Mouse (Mus musculus) CH12.LX (cell line): ENCODE measurements around the gene Trdmt1. TPM values are rescaled to one million over a fixed set of nuclear protein-coding genes. Genes with fewer than 3 reads are reported as not detected.

ENCODE experiments used
- DNase-seq: peaks from one replicate; pipeline ENCODE4 v3.0.0-alpha.2; 2013; ENCODE audit errors: extremely low read depth
- H3K27ac ChIP-seq: 2 replicates; pipeline ENCODE4 v1.5.1; 2012; ENCODE audit warnings: low read depth, mild to moderate bottlenecking, control low read depth, moderate library complexity; ENCODE audit not compliant: insufficient read depth
- H3K27me3 ChIP-seq: replicated peaks from 2 replicates; pipeline ENCODE3; 2012; ENCODE audit warnings: inconsistent platforms
- H3K36me3 ChIP-seq, 2 experiments: replicated peaks in 1 of 2; 2 replicates each; pipeline versions ENCODE3 to v1.6.1; 2012; ENCODE audit warnings: inconsistent platforms in 1 of 2, low read length in 1 of 2, mild to moderate bottlenecking in 1 of 2, mixed read lengths in 1 of 2, moderate library complexity in 1 of 2; ENCODE audit not compliant: control insufficient read depth in 1 of 2, insufficient read depth in 1 of 2
- H3K4me1 ChIP-seq, 2 experiments: 2 replicates each; pipeline ENCODE4 v1.6.1; 2012; ENCODE audit warnings: inconsistent platforms in 1 of 2, moderate library complexity in 1 of 2; ENCODE audit not compliant: insufficient read depth in 2 of 2, control insufficient read depth in 1 of 2
- H3K4me2 ChIP-seq: 2 replicates; pipeline ENCODE4 v1.6.1; 2012; ENCODE audit warnings: low read depth, mild to moderate bottlenecking, control low read depth; ENCODE audit not compliant: poor library complexity, insufficient read depth, severe bottlenecking
- H3K4me3 ChIP-seq, 3 experiments: fragments of 150-350 bp in 1 of 3; sonication (generic) in 1 of 3; replicated peaks in 1 of 3; 2 replicates each; pipeline versions ENCODE3 to v1.5.1; 2011 to 2012; ENCODE audit warnings: low read depth in 2 of 3, low read length in 2 of 3, mild to moderate bottlenecking in 2 of 3, moderate library complexity in 2 of 3, control low read depth in 1 of 3, improper control_type of control experiment in 1 of 3, inconsistent platforms in 1 of 3, mixed read lengths in 1 of 3; ENCODE audit not compliant: poor library complexity in 1 of 3
- H3K79me2 ChIP-seq: replicated peaks from 2 replicates; pipeline ENCODE4 v1.6.1; 2012; ENCODE audit warnings: mild to moderate bottlenecking, moderate library complexity; ENCODE audit not compliant: control insufficient read depth, poor library complexity, insufficient read depth, severe bottlenecking; ENCODE audit errors: extremely low read depth
- H3K9ac ChIP-seq: 2 replicates; pipeline ENCODE4 v1.6.1; 2012; ENCODE audit warnings: low read depth, mild to moderate bottlenecking, control low read depth, moderate library complexity; ENCODE audit not compliant: insufficient read depth
- H3K9me3 ChIP-seq: replicated peaks from 2 replicates; pipeline ENCODE3; 2012; ENCODE audit warnings: low read length, inconsistent platforms, mixed read lengths
- CHD1 ChIP-seq: IDR thresholded peaks from 2 replicates; pipeline ENCODE4 v1.6.1; 2012; ENCODE audit warnings: low read depth, low read length, improper control_type of control experiment, inconsistent platforms
- CHD2 ChIP-seq: IDR thresholded peaks from 2 replicates; pipeline ENCODE4 v1.6.1; 2011; ENCODE audit warnings: low read length, improper control_type of control experiment
- CTCF ChIP-seq, 2 experiments: IDR thresholded peaks in 1 of 2; conservative IDR thresholded peaks in 1 of 2; 2 replicates each; pipeline ENCODE4 v1.5.1; 2011 to 2012; ENCODE audit warnings: low read depth in 2 of 2, low read length in 2 of 2, improper control_type of control experiment in 1 of 2, inconsistent platforms in 1 of 2, mild to moderate bottlenecking in 1 of 2, moderate library complexity in 1 of 2
- E2F4 ChIP-seq: IDR thresholded peaks from 2 replicates; pipeline ENCODE4 v1.6.1; 2011; ENCODE audit warnings: low read depth, low read length, improper control_type of control experiment; ENCODE audit not compliant: insufficient replicate concordance
- ELF1 ChIP-seq: IDR thresholded peaks from 2 replicates; pipeline ENCODE4 v1.6.1; 2014; ENCODE audit warnings: low read depth, mild to moderate bottlenecking, inconsistent platforms, low read length, improper control_type of control experiment
- ETS1 ChIP-seq: conservative IDR thresholded peaks from 2 replicates; pipeline ENCODE4 v1.6.1; 2012; ENCODE audit warnings: low read depth, mild to moderate bottlenecking, inconsistent platforms, low read length, improper control_type of control experiment, moderate library complexity
- MAFK ChIP-seq: IDR thresholded peaks from 2 replicates; pipeline ENCODE4 v1.6.1; 2011; ENCODE audit warnings: low read length, improper control_type of control experiment; ENCODE audit not compliant: insufficient replicate concordance
- MAX ChIP-seq: IDR thresholded peaks from 2 replicates; pipeline ENCODE4 v1.6.1; 2011; ENCODE audit warnings: low read length, improper control_type of control experiment
- MAZ ChIP-seq: IDR thresholded peaks from 2 replicates; pipeline ENCODE4 v1.6.1; 2012; ENCODE audit warnings: low read depth, mild to moderate bottlenecking, inconsistent platforms, low read length, improper control_type of control experiment, moderate library complexity
- MEF2A ChIP-seq: IDR thresholded peaks from 2 replicates; pipeline ENCODE4 v1.6.1; 2014; ENCODE audit warnings: low read depth, mild to moderate bottlenecking, inconsistent platforms, low read length, improper control_type of control experiment, borderline replicate concordance
- MXI1 ChIP-seq: IDR thresholded peaks from 2 replicates; pipeline ENCODE4 v1.6.1; 2011; ENCODE audit warnings: mild to moderate bottlenecking, low read depth, low read length, improper control_type of control experiment
- MYC ChIP-seq: IDR thresholded peaks from 2 replicates; pipeline ENCODE4 v1.6.1; 2011; ENCODE audit warnings: low read depth, mild to moderate bottlenecking, improper control_type of control experiment, low read length
- NRF1 ChIP-seq: IDR thresholded peaks from 2 replicates; pipeline ENCODE4 v1.6.1; 2014; ENCODE audit warnings: low read depth, mild to moderate bottlenecking, inconsistent platforms, low read length, improper control_type of control experiment, moderate library complexity
- PAX5 ChIP-seq: IDR thresholded peaks from 2 replicates; pipeline ENCODE4 v1.6.1; 2012; ENCODE audit warnings: low read length, inconsistent platforms, mixed read lengths
- POLR2A ChIP-seq: IDR thresholded peaks from 2 replicates; pipeline ENCODE4 v1.6.1; 2011; ENCODE audit warnings: low read depth, mild to moderate bottlenecking, improper control_type of control experiment, low read length
- POLR2AphosphoS2 ChIP-seq: IDR thresholded peaks from 2 replicates; pipeline ENCODE4 v1.6.1; 2011; ENCODE audit warnings: low read depth, low read length, improper control_type of control experiment
- SMC3 ChIP-seq: IDR thresholded peaks from 2 replicates; pipeline ENCODE4 v1.6.1; 2011; ENCODE audit warnings: low read depth, low read length, improper control_type of control experiment
- TBP ChIP-seq: conservative IDR thresholded peaks from 2 replicates; pipeline ENCODE4 v1.6.1; 2011; ENCODE audit warnings: low read depth, low read length, improper control_type of control experiment
- TCF12 ChIP-seq: IDR thresholded peaks from 2 replicates; pipeline ENCODE4 v1.6.1; 2014; ENCODE audit warnings: low read depth, mild to moderate bottlenecking, inconsistent platforms, low read length, improper control_type of control experiment
- USF1 ChIP-seq: IDR thresholded peaks from 2 replicates; pipeline ENCODE4 v1.6.1; 2014; ENCODE audit warnings: low read depth, mild to moderate bottlenecking, inconsistent platforms, low read length, improper control_type of control experiment
- ZMIZ1 ChIP-seq: IDR thresholded peaks from 2 replicates; pipeline ENCODE4 v1.6.1; 2012; ENCODE audit warnings: low read depth, mild to moderate bottlenecking, inconsistent platforms, low read length, improper control_type of control experiment
- ZNF384 ChIP-seq: IDR thresholded peaks from 2 replicates; pipeline ENCODE4 v1.6.1; 2012; ENCODE audit warnings: low read depth, low read length, improper control_type of control experiment, inconsistent platforms
- dilution Hi-C: fragments of 300-500 bp; cut with MboI; formaldehyde crosslinking; loops from 2 replicates; pipeline ENCODE4 v1.14.3; 2020; ENCODE audit warnings: low sequenced_read_pairs; ENCODE audit not compliant: extremely low pct_unique_long_range_greater_than_20kb, extremely low pct_ligation_motif_present
- in situ Hi-C: fragments of 300-500 bp; cut with MboI; formaldehyde crosslinking; loops from 3 replicates; pipeline ENCODE4 v1.14.3; 2019; ENCODE audit warnings: low sequenced_read_pairs, low pct_ligation_motif_present, low pct_unique_long_range_greater_than_20kb, mixed read lengths
- polyA plus RNA-seq: library from polyadenylated mRNA; unstranded; fragments of >175 nt; gene quantifications from 2 replicates; pipeline ENCODE4 v1.2.1, GENCODE M21; 2012; ENCODE audit warnings: low read depth; ENCODE audit not compliant: insufficient read length
- total RNA-seq, 2 experiments: library from RNA; depleted of rRNA; stranded (reverse); fragments of 300-350 nt in 1 of 2; fragments of >200 nt in 1 of 2; gene quantifications; 2 replicates each; pipeline ENCODE4 v1.2.3; 2012 to 2014

Trdmt1 gene
- total and polyA plus RNA-seq, 3 experiments, result 8.8 to 29.8 (median 11.2) TPM

DNA sequence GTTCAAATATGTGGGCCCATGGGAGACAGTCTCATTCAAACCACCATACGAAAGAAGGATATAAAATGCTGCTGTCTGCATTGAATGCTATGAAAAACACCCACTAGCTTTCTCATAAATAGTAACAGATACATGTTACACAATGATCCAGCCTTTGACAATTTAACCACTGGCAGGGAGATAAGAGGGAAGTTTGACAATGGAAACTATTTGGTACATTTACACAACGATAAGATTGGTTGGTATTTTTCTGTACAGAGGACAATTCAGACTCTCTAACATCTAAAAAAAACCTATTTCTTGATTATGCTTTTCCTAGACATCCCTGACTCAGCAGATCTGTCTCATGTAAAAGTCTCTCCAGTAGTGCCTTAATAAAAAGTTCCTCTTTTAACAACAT, 48.4 kb downstream of the Trdmt1 start:
- H3K36me3 ChIP-seq, result no peaks in the 10 kb centered on the region
- H3K79me2 ChIP-seq, result no peaks in the 10 kb centered on the region
- dilution Hi-C loops, result no loop called here
- H3K27me3 ChIP-seq, result no peaks in the 10 kb centered on the region
- H3K4me1 ChIP-seq, result peaks cover 0 to 3% of the 10 kb centered on the region in 2 experiments; a peak in 1 of 4 replicates
- peak; percentile 47; the same call in 1 of the 2 replicates for TF ChIP-seq MAFK
- TF ChIP-seq MAX, result no peak
- H3K9me3 ChIP-seq, result no peaks in the 10 kb centered on the region
- no peak overlapping the region for H3K4me2 ChIP-seq
- H3K27ac ChIP-seq, result no peak overlapping the region
- H3K9ac ChIP-seq, result no peak overlapping the region
- no peak overlapping the region for H3K4me3 ChIP-seq
- in situ Hi-C loops, result no loop called here
- no peak for DNase-seq

DNA sequence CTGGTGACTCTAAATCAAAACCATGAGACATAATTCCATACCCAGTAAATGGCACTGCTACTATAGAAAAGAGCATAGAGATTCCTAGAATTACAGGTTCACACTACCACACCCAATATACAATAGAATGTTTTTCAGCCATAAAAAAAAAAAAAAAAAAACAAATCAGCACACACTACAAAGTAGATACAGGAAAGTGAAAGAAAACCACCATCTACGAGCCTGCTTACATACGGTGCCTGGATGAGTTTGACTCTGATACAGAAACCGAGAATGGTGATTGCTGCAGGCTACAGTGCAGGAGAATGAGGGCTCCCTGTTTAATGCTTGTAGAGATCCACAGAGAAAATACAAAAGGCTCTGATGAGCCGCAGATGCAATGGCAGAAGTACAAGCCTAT, 51.5 kb downstream of the Trdmt1 start:
- Histone ChIP-seq H3K4me1 (peaks cover 0 to 3% of the 10 kb centered on the region in 2 experiments; a peak in 1 of 4 replicates), H3K9ac (0 out of 2 replicates have a peak overlapping the region, but pooled peaks have one; percentile 26), H3K9me3 (no peaks in the 10 kb centered on the region), H3K36me3 (no peaks in the 10 kb centered on the region), H3K27ac (no peak overlapping the region), H3K4me3 (no peak overlapping the region), H3K79me2 (no peaks in the 10 kb centered on the region), H3K27me3 (no peaks in the 10 kb centered on the region), H3K4me2 (peak overlapping the region; percentile 99)
- in situ Hi-C loops, result no loop called here
- DNase-seq, result no peak
- dilution Hi-C loops, result no loop called here
- no peak for TF ChIP-seq MAX

DNA sequence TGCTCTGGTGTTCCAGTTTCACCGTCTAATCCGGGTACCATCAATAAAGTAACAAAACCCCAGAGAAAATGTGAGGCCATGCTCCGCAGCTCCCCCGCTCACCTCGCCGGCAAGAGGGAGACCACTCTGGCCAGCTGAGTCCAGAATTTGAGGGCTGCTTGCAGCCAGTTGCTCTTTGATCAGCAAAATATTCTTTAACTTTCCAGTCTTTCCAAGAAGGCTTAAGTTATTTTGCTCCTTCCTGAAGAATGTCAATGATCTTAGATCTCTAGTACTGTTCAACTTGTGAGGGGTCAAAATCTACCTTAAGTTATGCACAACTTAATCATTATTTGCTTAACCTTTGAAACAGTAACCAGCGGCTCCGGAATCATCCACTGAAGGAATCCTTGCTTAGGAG, 52.7 kb downstream of the Trdmt1 start, which contains the start of gene Cubn:
Cubn (minus strand) TSS at position 80 of the 400 bp plus-strand sequence.
- Histone ChIP-seq H3K4me2 (no peak within 1 kb of the TSS), H3K36me3 (no peaks in the 10 kb centered on the region), H3K4me1 (peaks cover 0 to 3% of the 10 kb centered on the region in 2 experiments; a peak in 1 of 4 replicates), H3K9ac (no peak within 1 kb of the TSS), H3K27ac (no peak within 1 kb of the TSS), H3K27me3 (no peaks in the 10 kb centered on the region), H3K9me3 (no peaks in the 10 kb centered on the region), H3K79me2 (no peaks in the 10 kb centered on the region), H3K4me3 (no peak within 1 kb of the TSS)
- dilution Hi-C loops (no loop called here), in situ Hi-C loops (no loop called here)
- DNase-seq, result no peak
- TF ChIP-seq CHD1, result no peak
- TF ChIP-seq ETS1, result no peak
- no peak for TF ChIP-seq NRF1
- no peak for TF ChIP-seq MXI1
- TF ChIP-seq PAX5, result no peak
- TF ChIP-seq CHD2, result no peak
- TF ChIP-seq MEF2A, result no peak
- TF ChIP-seq CTCF (conservative IDR thresholded peaks at IDR 0.05 in 1 of 2, IDR thresholded peaks at IDR 0.05 in 1 of 2; ENCODE audit: low read depth in 2 of 2, low read length in 2 of 2), result no peak
- TF ChIP-seq POLR2A, result no peak
- no peak for TF ChIP-seq ZMIZ1
- TF ChIP-seq MYC, result no peak
- TF ChIP-seq SMC3, result no peak
- TF ChIP-seq USF1, result no peak
- TF ChIP-seq TCF12, result no peak
- no peak for TF ChIP-seq MAZ
- no peak for TF ChIP-seq ZNF384
- TF ChIP-seq TBP, result no peak
- no peak for TF ChIP-seq ELF1
- TF ChIP-seq E2F4, result no peak
- no peak for TF ChIP-seq POLR2AphosphoS2
